Mouse (Mus musculus) embryonic facial prominence, embryonic 15.5 days (tissue): ENCODE measurements around the gene Wee2. TPM values are rescaled to one million over a fixed set of nuclear protein-coding genes. Genes with fewer than 3 reads are reported as not detected.

Experiments
- ATAC-seq: fragments of 200-750 bp; cut with Nextera tagmentation; 2 replicates; pipeline ENCODE4 v1.8.0; 2017; ENCODE audit warnings: low read depth, moderate TSS enrichment; ENCODE audit not compliant: insufficient number of reproducible peaks, low FRiP score, low TSS enrichment
- H3K27ac ChIP-seq: fragments of 300-500 bp; sonication (generic); replicated peaks from 2 replicates; pipeline ENCODE4 v1.5.1; 2015; ENCODE audit warnings: mild to moderate bottlenecking, inconsistent platforms
- H3K27me3 ChIP-seq: fragments of 300-500 bp; sonication (generic); 2 replicates; pipeline ENCODE4 v1.6.1; 2015; ENCODE audit warnings: inconsistent platforms
- H3K36me3 ChIP-seq: fragments of 300-500 bp; sonication (generic); 2 replicates; pipeline ENCODE4 v1.6.1; 2015; ENCODE audit warnings: mild to moderate bottlenecking, inconsistent platforms
- H3K4me1 ChIP-seq: fragments of 300-500 bp; sonication (generic); 2 replicates; pipeline ENCODE4 v1.6.1; 2015; ENCODE audit warnings: inconsistent platforms
- H3K4me2 ChIP-seq: fragments of 300-500 bp; sonication (generic); replicated peaks from 2 replicates; pipeline ENCODE4 v1.6.1; 2015; ENCODE audit warnings: mild to moderate bottlenecking, inconsistent platforms
- H3K4me3 ChIP-seq: fragments of 300-500 bp; sonication (generic); replicated peaks from 2 replicates; pipeline ENCODE4 v1.5.1; 2015; ENCODE audit warnings: mild to moderate bottlenecking, inconsistent platforms
- H3K9ac ChIP-seq: fragments of 300-500 bp; sonication (generic); 2 replicates; pipeline ENCODE4 v1.6.1; 2015; ENCODE audit warnings: inconsistent platforms
- H3K9me3 ChIP-seq: fragments of 300-500 bp; sonication (generic); replicated peaks from 2 replicates; pipeline ENCODE4 v1.6.1; 2016; ENCODE audit warnings: inconsistent platforms
- WGBS: fragments of 180-500 bp; shearing (Covaris S2); methylation state at CpG from one replicate; pipeline ENCODE4 v1.1.7; 2015; 5-methylcytosine and 5-hydroxymethylcytosine counted together
- polyA plus RNA-seq: library from polyadenylated mRNA; unstranded; fragments of >200 nt; fragmentation: Nextera tagmentation; extraction: Ambion mirVana; gene quantifications from 2 replicates; pipeline ENCODE4 v1.2.1, GENCODE M21; 2015

Gene Wee2
- polyA plus RNA-seq, result not detected in 2 replicates

GRCm38 (mm10) chr6:40438936-40439335 lies at the start of gene Wee2:
TSS of gene Wee2 (plus strand) at chr6:40439088.
- no peak within 1 kb of the TSS for H3K27ac ChIP-seq
- peaks cover 14% of the 10 kb centered on the region; the same call in 1 of the 2 replicates for H3K4me1 ChIP-seq
- H3K4me3 ChIP-seq, result no peak within 1 kb of the TSS
- H3K36me3 ChIP-seq, result no peaks in the 10 kb centered on the region
- no peak for ATAC-seq
- 68% methylated on average over 5 of the region's 5 CpGs for WGBS
- H3K27me3 ChIP-seq, result peaks cover 34% of the 10 kb centered on the region
- no peak within 1 kb of the TSS for H3K9ac ChIP-seq
- H3K4me2 ChIP-seq, result no peak within 1 kb of the TSS
- no peaks in the 10 kb centered on the region for H3K9me3 ChIP-seq

GRCm38 (mm10) chr6:40390975-40391374 lies 47.9 kb upstream of the Wee2 start:
- Histone ChIP-seq H3K9ac (no peak overlapping the region), H3K27ac (no peak overlapping the region), H3K9me3 (no peaks in the 10 kb centered on the region), H3K27me3 (no peaks in the 10 kb centered on the region), H3K36me3 (peaks cover 25% of the 10 kb centered on the region), H3K4me1 (no peaks in the 10 kb centered on the region), H3K4me2 (no peak overlapping the region), H3K4me3 (no peak overlapping the region)
- 81% methylated on average over 1 of the region's 1 CpGs for WGBS
- no peak for ATAC-seq

GRCm38 (mm10) chr6:40393213-40393612 lies 45.7 kb upstream of the Wee2 start:
- H3K4me2 ChIP-seq, result no peak overlapping the region
- H3K4me3 ChIP-seq, result no peak overlapping the region
- no peaks in the 10 kb centered on the region for H3K9me3 ChIP-seq
- ATAC-seq, result peak; percentile 57; the same call in 1 of the 2 replicates
- H3K27ac ChIP-seq, result no peak overlapping the region
- H3K4me1 ChIP-seq, result no peaks in the 10 kb centered on the region
- WGBS, result 34% methylated on average over 3 of the region's 3 CpGs
- H3K36me3 ChIP-seq, result peaks cover 28% of the 10 kb centered on the region
- H3K9ac ChIP-seq, result no peak overlapping the region
- H3K27me3 ChIP-seq, result no peaks in the 10 kb centered on the region

GRCm38 (mm10) chr6:40402031-40402430 lies 36.9 kb upstream of the Wee2 start:
- Histone ChIP-seq H3K4me3 (no peak overlapping the region), H3K36me3 (peaks cover 61% of the 10 kb centered on the region), H3K27ac (no peak overlapping the region), H3K27me3 (no peaks in the 10 kb centered on the region), H3K4me2 (no peak overlapping the region), H3K9ac (no peak overlapping the region), H3K9me3 (no peaks in the 10 kb centered on the region), H3K4me1 (no peaks in the 10 kb centered on the region)
- ATAC-seq, result no peak
- WGBS, result 86% methylated on average over 2 of the region's 2 CpGs

GRCm38 (mm10) chr6:40403640-40404285 lies 35.1 kb upstream of the Wee2 start:
- Histone ChIP-seq H3K27me3 (no peaks in the 10 kb centered on the region), H3K4me1 (no peaks in the 10 kb centered on the region), H3K4me3 (no peak overlapping the region), H3K9me3 (no peaks in the 10 kb centered on the region), H3K9ac (no peak overlapping the region), H3K27ac (no peak overlapping the region), H3K36me3 (peaks cover 60% of the 10 kb centered on the region), H3K4me2 (no peak overlapping the region)
- WGBS, result 92% methylated on average over 4 of the region's 4 CpGs
- no peak for ATAC-seq

GRCm38 (mm10) chr6:40411085-40411484 lies 27.8 kb upstream of the Wee2 start:
- Histone ChIP-seq H3K4me3 (no peak overlapping the region), H3K9ac (no peak overlapping the region), H3K9me3 (no peaks in the 10 kb centered on the region), H3K27ac (no peak overlapping the region), H3K27me3 (no peaks in the 10 kb centered on the region), H3K4me2 (no peak overlapping the region), H3K4me1 (no peaks in the 10 kb centered on the region), H3K36me3 (peaks cover 25% of the 10 kb centered on the region)
- 87% methylated on average over 3 of the region's 3 CpGs for WGBS
- no peak for ATAC-seq

- Histone ChIP-seq H3K27ac (no peak overlapping the region), H3K9me3 (no peaks in the 10 kb centered on the region), H3K4me2 (no peak overlapping the region), H3K4me3 (no peak overlapping the region), H3K4me1 (no peaks in the 10 kb centered on the region), H3K27me3 (no peaks in the 10 kb centered on the region), H3K9ac (no peak overlapping the region), H3K36me3 (0 out of 2 replicates have a peak, but pooled peaks cover 6% of the 10 kb centered on the region)
- ATAC-seq, result no peak
- 86% methylated on average over 5 of the region's 5 CpGs for WGBS
These were observed 25.8 kb upstream of the Wee2 start for GRCm38 (mm10) chr6:40413046-40413445.

GRCm38 (mm10) chr6:40413565-40413964 lies 25.3 kb upstream of the Wee2 start:
- WGBS, result 93% methylated on average over 3 of the region's 3 CpGs
- H3K27me3 ChIP-seq, result no peaks in the 10 kb centered on the region
- 0 out of 2 replicates have a peak, but pooled peaks cover 4% of the 10 kb centered on the region for H3K36me3 ChIP-seq
- H3K4me1 ChIP-seq, result no peaks in the 10 kb centered on the region
- no peak overlapping the region for H3K4me2 ChIP-seq
- no peak overlapping the region for H3K9ac ChIP-seq
- no peak overlapping the region for H3K4me3 ChIP-seq
- no peaks in the 10 kb centered on the region for H3K9me3 ChIP-seq
- no peak for ATAC-seq
- no peak overlapping the region for H3K27ac ChIP-seq

GRCm38 (mm10) chr6:40415799-40416198 lies 23.1 kb upstream of the Wee2 start:
- Histone ChIP-seq H3K27me3 (no peaks in the 10 kb centered on the region), H3K4me3 (no peak overlapping the region), H3K36me3 (no peaks in the 10 kb centered on the region), H3K27ac (no peak overlapping the region), H3K9me3 (no peaks in the 10 kb centered on the region), H3K9ac (no peak overlapping the region), H3K4me2 (no peak overlapping the region), H3K4me1 (no peaks in the 10 kb centered on the region)
- no peak for ATAC-seq
- 77% methylated on average over 5 of the region's 5 CpGs for WGBS

- Histone ChIP-seq H3K4me2 (no peak overlapping the region), H3K36me3 (no peaks in the 10 kb centered on the region), H3K27ac (no peak overlapping the region), H3K27me3 (no peaks in the 10 kb centered on the region), H3K4me1 (no peaks in the 10 kb centered on the region), H3K9ac (no peak overlapping the region), H3K4me3 (no peak overlapping the region), H3K9me3 (no peaks in the 10 kb centered on the region)
- WGBS, result 93% methylated on average over 4 of the region's 4 CpGs
- ATAC-seq, result no peak
These were observed 20.5 kb upstream of the Wee2 start for GRCm38 (mm10) chr6:40418386-40418785.

- no peak overlapping the region for H3K9ac ChIP-seq
- no peaks in the 10 kb centered on the region for H3K9me3 ChIP-seq
- H3K4me3 ChIP-seq, result no peak overlapping the region
- H3K36me3 ChIP-seq, result no peaks in the 10 kb centered on the region
- 94% methylated on average over 6 of the region's 6 CpGs for WGBS
- no peak for ATAC-seq
- no peaks in the 10 kb centered on the region for H3K27me3 ChIP-seq
- no peak overlapping the region for H3K4me2 ChIP-seq
- no peaks in the 10 kb centered on the region for H3K4me1 ChIP-seq
- H3K27ac ChIP-seq, result no peak overlapping the region
These were observed 17.8 kb upstream of the Wee2 start for GRCm38 (mm10) chr6:40421099-40421498.

- Histone ChIP-seq H3K4me1 (no peaks in the 10 kb centered on the region), H3K27ac (no peak overlapping the region), H3K9ac (no peak overlapping the region), H3K27me3 (no peaks in the 10 kb centered on the region), H3K9me3 (no peaks in the 10 kb centered on the region), H3K4me3 (no peak overlapping the region), H3K4me2 (no peak overlapping the region), H3K36me3 (no peaks in the 10 kb centered on the region)
- ATAC-seq, result no peak
- 76% methylated on average over 1 of the region's 1 CpGs for WGBS
These were observed 15.9 kb upstream of the Wee2 start for GRCm38 (mm10) chr6:40423013-40423412.
